Mouse (Mus musculus) hindbrain, embryonic 16.5 days (tissue): Measurements from ENCODE around the gene Azi2. TPM values are rescaled to one million over a fixed set of nuclear protein-coding genes. Genes with fewer than 3 reads are reported as not detected.

ENCODE experiments used
- ATAC-seq: fragments of 200-750 bp; cut with Nextera tagmentation; 2 replicates; pipeline ENCODE4 v1.8.0; 2017; ENCODE audit warnings: moderate TSS enrichment, moderate library complexity
- H3K27ac ChIP-seq: fragments of 300-500 bp; sonication (generic); 2 replicates; pipeline ENCODE4 v1.5.1; 2014; ENCODE audit warnings: low read depth, mild to moderate bottlenecking, control low read depth, low read length, moderate library complexity
- H3K27me3 ChIP-seq: fragments of 300-500 bp; sonication (generic); replicated peaks from 2 replicates; pipeline ENCODE4 v1.6.1; 2014; ENCODE audit warnings: low read length; ENCODE audit not compliant: control insufficient read depth, insufficient read depth
- H3K36me3 ChIP-seq: fragments of 300-500 bp; sonication (generic); 2 replicates; pipeline ENCODE4 v1.6.1; 2014; ENCODE audit warnings: mild to moderate bottlenecking, low read length, moderate library complexity, mixed read lengths; ENCODE audit not compliant: control insufficient read depth, insufficient read depth
- H3K4me1 ChIP-seq: fragments of 300-500 bp; sonication (generic); 2 replicates; pipeline ENCODE4 v1.6.1; 2014; ENCODE audit warnings: low read depth, low read length; ENCODE audit not compliant: control insufficient read depth, insufficient read depth
- H3K4me2 ChIP-seq: fragments of 300-500 bp; sonication (generic); 2 replicates; pipeline ENCODE4 v1.6.1; 2014; ENCODE audit warnings: mild to moderate bottlenecking, low read length, control low read depth, moderate library complexity
- H3K4me3 ChIP-seq: fragments of 300-500 bp; sonication (generic); 2 replicates; pipeline ENCODE4 v1.5.1; 2014; ENCODE audit warnings: mild to moderate bottlenecking, low read length, control low read depth, moderate library complexity
- H3K9ac ChIP-seq: fragments of 300-500 bp; sonication (generic); 2 replicates; pipeline ENCODE4 v1.6.1; 2014; ENCODE audit warnings: low read depth, mild to moderate bottlenecking, control low read depth, low read length, moderate library complexity
- H3K9me3 ChIP-seq: fragments of 300-500 bp; sonication (generic); 2 replicates; pipeline ENCODE4 v1.6.1; 2014; ENCODE audit warnings: mild to moderate bottlenecking, low read length, moderate library complexity; ENCODE audit not compliant: control insufficient read depth
- WGBS: fragments of 180-500 bp; shearing (Covaris S2); extraction: QIAGEN DNeasy Blood & Tissue Kit; methylation state at CpG from one replicate; pipeline ENCODE4 v1.1.7; 2014; 5-methylcytosine and 5-hydroxymethylcytosine counted together
- microRNA-seq: library from miRNA; unstranded; fragments of <30 nt; microRNA quantifications from one replicate; pipeline ENCODE4, GENCODE M21; 2017
- polyA plus RNA-seq: library from polyadenylated mRNA; unstranded; fragments of >200 nt; fragmentation: Nextera tagmentation; extraction: Ambion mirVana; gene quantifications from 2 replicates; pipeline ENCODE4 v1.2.1, GENCODE M21; 2015

The Azi2 gene
- polyA plus RNA-seq, 1 experiment from 2014 or later = 79.8 TPM

DNA sequence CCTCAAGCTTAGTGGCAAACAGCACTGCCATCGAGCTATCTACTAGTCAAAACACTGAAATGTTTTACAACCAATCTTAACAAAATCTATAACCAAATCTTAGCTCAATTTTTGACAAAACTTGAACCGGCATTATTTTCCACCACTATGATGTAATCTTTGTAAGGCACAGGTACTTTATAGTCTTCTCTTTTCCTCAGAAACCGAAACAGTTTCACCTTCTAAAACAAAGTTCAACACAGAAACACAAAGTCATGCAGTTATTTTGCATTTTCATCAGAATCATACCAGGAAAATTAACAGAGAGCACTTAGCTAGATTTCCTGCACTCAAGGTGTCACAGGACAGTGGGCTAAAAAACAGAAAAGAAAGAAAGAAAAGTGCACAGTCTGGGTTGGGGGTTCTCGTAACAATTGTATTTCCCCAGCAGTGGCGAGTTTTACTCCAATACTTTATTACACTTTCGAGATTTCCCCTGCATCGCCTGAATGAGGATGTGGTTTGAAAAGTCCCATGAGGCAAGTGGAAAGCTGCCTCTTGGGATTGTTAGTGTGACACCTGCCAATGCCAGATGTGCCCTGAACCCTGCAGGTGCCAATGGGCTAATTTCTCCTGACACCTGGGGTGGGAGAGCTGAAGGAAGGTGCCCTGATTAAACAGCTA lies 69.5 kb downstream of the Azi2 start:
- Histone ChIP-seq H3K27ac (no peak overlapping the region), H3K9ac (no peak overlapping the region), H3K4me1 (no peaks in the 10 kb centered on the region; the same call in 1 of the 2 replicates), H3K9me3 (no peaks in the 10 kb centered on the region), H3K27me3 (no peaks in the 10 kb centered on the region), H3K36me3 (no peaks in the 10 kb centered on the region), H3K4me2 (no peak overlapping the region), H3K4me3 (no peak overlapping the region)
- no peak for ATAC-seq
- WGBS = 77% methylated on average over 7 of the region's 7 CpGs

DNA sequence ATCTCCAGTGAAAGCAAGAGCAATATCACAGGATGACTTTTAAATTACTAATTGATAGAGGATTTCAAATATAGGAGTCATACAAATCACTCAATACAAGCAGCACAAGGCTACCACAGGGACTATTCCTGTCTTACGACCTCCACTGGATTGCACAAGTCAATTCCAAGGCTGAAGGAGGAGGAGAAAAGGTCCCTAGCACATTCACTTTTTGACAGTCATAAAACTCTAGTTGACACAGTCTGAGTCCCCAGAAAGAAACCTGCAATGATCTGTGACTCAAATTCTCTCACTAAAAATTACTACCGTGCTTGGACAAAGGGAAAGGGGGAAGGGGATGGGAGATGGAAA lies 70.0 kb downstream of the Azi2 start:
- no peak overlapping the region for H3K27ac ChIP-seq
- H3K4me1 ChIP-seq = no peaks in the 10 kb centered on the region; the same call in 1 of the 2 replicates
- H3K27me3 ChIP-seq = no peaks in the 10 kb centered on the region
- no peak for ATAC-seq
- H3K4me2 ChIP-seq = no peak overlapping the region
- H3K9ac ChIP-seq = no peak overlapping the region
- WGBS = 68% methylated on average over 2 of the region's 2 CpGs
- no peaks in the 10 kb centered on the region for H3K36me3 ChIP-seq
- H3K4me3 ChIP-seq = no peak overlapping the region
- no peaks in the 10 kb centered on the region for H3K9me3 ChIP-seq

Small RNAs within 50 kb of the gene (microRNA-seq; reads per million reads assigned to microRNA genes)
- not detected for gene Gm22008

Other genes with a start within 250 kb of the Azi2 start
- 29.9 and 35.4 TPM in 2 replicates for gene Cmc1, start 109.7 kb downstream of the Azi2 start, polyA plus RNA-seq